Mouse (Mus musculus) spleen, postnatal 0 days (tissue): Measurements from ENCODE around the gene Csnk1g1. TPM values are rescaled to one million over a fixed set of nuclear protein-coding genes. Genes with fewer than 3 reads are reported as not detected.

Experiments used
- polyA plus RNA-seq: library from polyadenylated mRNA; unstranded; fragments of >200 nt; fragmentation: Nextera tagmentation; extraction: Ambion mirVana; gene quantifications from 2 replicates; pipeline ENCODE4 v1.2.1, GENCODE M21; 2015

The Csnk1g1 gene
- 7.4 and 9.8 TPM in 2 replicates for polyA plus RNA-seq

DNA sequence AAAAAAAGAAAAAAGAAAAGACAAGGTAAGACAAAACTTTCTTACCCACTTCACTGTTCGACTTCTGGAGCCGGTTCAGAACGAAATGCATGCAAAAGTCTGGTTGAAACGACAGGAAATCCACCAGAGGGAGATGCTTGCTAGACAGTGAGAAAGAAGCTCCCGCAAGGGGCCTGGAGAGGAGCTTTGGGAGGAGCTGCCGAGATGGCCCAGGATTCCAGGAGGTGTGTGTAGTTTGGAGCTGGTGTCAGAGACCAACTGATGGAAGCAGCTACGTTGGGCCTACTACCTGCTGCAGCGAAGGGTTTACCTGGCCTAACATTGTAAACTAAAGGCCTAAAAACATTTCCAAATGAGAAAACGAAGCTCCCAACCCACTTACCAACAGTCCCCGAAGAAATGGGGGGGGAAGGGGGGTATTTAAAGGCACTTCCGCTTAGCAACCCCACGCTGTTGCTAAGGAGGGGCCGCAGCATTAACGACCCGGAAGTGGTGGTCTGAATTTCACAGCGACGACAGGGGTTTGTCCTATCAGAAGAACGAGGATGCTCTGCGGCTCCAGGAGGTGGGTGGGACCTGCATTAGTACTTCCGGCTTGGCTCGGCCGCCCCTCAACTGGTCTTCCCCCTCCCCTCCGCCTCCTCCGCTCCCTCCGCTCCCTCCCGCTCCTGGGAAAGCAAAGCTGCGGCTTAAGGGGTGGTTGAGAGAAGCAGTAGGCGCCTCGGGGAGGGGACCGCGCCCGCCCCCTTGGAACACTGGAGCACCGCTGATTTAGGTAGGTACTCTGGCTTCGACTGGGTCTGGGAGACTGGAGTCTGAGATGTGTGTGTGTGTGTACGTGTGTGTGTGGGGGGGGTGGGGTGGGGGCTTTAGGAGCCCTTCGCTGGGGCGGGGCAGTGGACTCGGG is at the start of gene Csnk1g1, which contains the start of gene Trip4:
Gene Csnk1g1, plus strand, starts transcription at position 531 of the 907 bp plus-strand sequence.
Gene Trip4, minus strand, starts transcription at position 401 of the 907 bp plus-strand sequence.

DNA sequence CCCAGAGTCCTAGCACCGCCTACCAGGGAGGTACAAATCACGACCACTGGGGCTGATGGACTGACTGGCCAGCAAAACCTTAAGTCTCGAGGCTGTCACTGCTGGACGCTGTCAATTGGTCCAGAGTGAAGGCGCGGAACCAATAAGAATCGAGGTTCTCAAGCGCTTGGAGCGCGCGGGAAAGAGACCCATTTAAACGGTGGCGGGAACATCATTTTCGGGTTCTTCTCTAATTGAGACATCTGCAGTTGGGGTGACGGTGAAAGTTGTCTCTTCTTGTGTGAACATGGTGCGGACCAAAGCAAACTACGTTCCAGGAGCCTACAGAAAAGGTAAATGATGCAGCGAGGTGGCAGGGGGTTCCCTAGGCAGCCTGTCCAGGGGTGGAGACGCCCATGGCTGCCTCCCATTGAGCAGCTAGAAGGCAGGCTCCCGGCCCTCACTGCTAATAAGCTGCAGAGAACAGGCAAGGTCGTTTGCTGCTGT is 18.5 kb upstream of the Csnk1g1 start, which contains the start of gene Pclaf:
Gene Pclaf, plus strand, starts transcription at position 95 of the 486 bp plus-strand sequence.

DNA sequence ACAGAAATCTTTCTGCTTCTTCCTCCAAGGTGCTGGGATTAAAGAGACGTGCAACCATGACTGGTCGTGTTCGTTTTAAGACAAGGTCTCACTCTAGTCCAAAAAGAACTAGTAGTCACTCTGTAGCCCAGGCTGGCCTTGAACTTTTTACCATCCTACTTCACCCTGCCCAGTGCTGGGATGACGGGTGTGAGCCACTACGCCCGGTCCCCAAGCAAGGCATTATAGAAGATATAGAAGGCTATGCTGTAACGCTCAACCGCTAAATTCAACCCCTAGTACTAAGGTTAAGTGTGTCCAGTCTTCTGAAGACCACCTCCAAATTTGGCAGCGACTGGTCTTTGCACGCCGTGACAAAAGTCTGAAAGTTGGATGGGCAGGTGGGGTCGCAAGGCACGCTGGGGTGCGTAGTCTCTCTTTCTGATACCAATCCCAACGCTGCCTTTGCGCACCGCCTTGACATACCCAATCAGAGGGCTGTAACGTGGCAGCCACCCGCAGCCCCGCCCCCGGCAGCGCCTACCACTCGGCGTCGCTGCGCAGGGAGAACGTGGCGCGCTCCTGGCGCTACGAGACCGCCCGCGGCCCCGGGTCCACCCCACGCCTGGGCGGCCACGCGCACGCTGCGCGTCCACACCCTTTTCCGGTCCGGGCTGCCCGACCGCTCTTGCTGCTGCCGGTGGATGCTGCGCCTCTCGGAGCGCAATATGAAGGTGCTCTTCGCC is 151.0 kb downstream of the Csnk1g1 start, which contains the start of gene Ppib:
Gene Ppib, plus strand, starts transcription at position 640 of the 725 bp plus-strand sequence.

DNA sequence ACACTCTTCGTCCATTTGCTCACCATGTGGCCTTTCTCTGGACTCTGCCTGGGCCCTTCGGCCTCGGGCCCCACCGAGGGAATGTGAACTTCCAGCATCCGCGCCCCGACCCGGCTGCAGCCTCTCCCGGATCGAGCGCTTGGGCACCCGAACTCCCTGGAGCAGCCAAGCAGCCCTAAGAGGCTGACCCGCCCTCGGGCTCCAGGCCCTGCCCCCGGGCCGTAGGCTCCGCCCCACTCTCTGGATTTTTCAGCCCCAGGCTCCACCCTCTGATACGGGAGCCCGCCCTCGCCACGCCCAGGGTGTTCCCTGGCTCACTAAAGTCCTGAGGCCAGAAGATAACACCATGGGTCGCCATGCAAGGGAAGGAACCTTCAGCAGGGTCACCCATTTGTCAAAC is 160.9 kb downstream of the Csnk1g1 start, which contains the start of gene Snx22:
Gene Snx22, minus strand, starts transcription at position 137 of the 400 bp plus-strand sequence.

Other genes starting within 250 kb of the Csnk1g1 start
- gene Oaz2, start 240.9 kb upstream of the Csnk1g1 start, polyA plus RNA-seq, result 102 and 124 TPM in 2 replicates
- gene Zfp609, start 81.4 kb upstream of the Csnk1g1 start, polyA plus RNA-seq, result 2.4 and 2.7 TPM in 2 replicates
- gene Pclaf, start 18.7 kb upstream of the Csnk1g1 start, polyA plus RNA-seq, result 178 and 205 TPM in 2 replicates
- 12.5 and 13.9 TPM in 2 replicates for gene Trip4, start 130 bp upstream of the Csnk1g1 start, polyA plus RNA-seq
- gene Ppib, start 151.3 kb downstream of the Csnk1g1 start, polyA plus RNA-seq, result 299 and 306 TPM in 2 replicates
- gene Snx22, start 160.8 kb downstream of the Csnk1g1 start, polyA plus RNA-seq, result 28.3 and 31.8 TPM in 2 replicates
- gene Snx1, start 217.7 kb downstream of the Csnk1g1 start, polyA plus RNA-seq, result 76.5 and 76.8 TPM in 2 replicates
- 203 and 210 TPM in 2 replicates for gene Ciao2a, start 217.7 kb downstream of the Csnk1g1 start, polyA plus RNA-seq
- 53.9 and 55.3 TPM in 2 replicates for gene Dapk2, start 249.3 kb downstream of the Csnk1g1 start, polyA plus RNA-seq